Mouse (Mus musculus): ENCODE measurements around the gene Tmem132c. TPM values are rescaled to one million over a fixed set of nuclear protein-coding genes. Genes with fewer than 3 reads are reported as not detected.
A peak's percentile ranks its signal among the peaks of the same experiment; 100 is the strongest.

Tmem132c gene
- polyA plus RNA-seq, 1 experiment from 2014 or later, result 18.4 TPM

DNA sequence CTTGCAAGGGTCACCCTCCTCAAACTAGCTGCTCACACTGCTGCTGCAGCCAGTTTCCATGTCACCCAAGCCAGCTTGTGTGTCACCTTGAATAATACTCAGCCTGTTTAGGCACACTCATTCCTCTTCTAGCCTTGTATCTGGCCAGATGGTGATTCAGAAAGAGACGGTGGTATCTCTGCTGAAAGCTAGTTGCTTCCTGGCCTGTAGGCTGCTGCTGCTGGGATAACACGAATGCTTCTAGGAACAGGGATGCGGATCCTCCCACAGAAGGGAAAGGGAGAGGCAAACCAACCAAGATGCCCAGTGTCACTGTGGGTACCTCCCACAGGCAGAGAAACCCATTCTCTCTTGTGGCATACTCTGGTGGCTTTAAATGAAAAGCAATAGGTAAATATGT lies 134.0 kb downstream of the Tmem132c start:
- Histone ChIP-seq H3K27ac (replicated peaks) (no peak overlapping the region), H3K9ac (replicated peaks) (no peak overlapping the region), H3K9me3 (no peaks in the 10 kb centered on the region), H3K36me3 (no peaks in the 10 kb centered on the region), H3K27me3 (no peaks in the 10 kb centered on the region; the same call in 1 of the 2 replicates), H3K4me2 (replicated peaks) (no peak overlapping the region), H3K4me1 (peaks cover 7% of the 10 kb centered on the region), H3K4me3 (no peak overlapping the region)
- no peak for ATAC-seq (ENCODE audit: low FRiP score, low read depth)
- WGBS, result 98% methylated on average over 3 of the region's 3 CpGs

DNA sequence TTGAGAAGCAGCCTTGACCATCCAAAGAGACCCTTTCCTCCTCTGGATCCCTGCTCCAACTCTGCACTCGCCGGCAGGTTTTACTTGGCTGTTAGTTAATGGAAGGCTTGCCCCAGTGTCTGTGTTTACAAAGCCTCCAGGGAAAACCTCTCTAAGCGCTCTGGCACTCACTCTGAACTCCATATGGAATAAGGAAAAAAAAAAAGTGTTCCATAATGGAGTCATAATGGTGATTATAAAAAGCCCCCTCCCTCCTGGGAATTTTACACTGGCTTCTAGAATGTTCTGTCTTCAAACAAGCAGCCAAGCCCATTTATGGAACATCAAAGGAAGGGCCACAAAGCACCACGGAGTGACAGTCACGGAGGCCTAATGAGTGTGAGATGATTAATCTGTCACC lies 136.9 kb downstream of the Tmem132c start:
- no peak for ATAC-seq (ENCODE audit: low FRiP score, low read depth)
- peaks cover 9% of the 10 kb centered on the region; the same call in 1 of the 2 replicates for H3K4me1 ChIP-seq
- no peaks in the 10 kb centered on the region for H3K36me3 ChIP-seq
- no peak overlapping the region for H3K27ac ChIP-seq (replicated peaks)
- H3K9ac ChIP-seq (replicated peaks), result no peak overlapping the region
- no peaks in the 10 kb centered on the region for H3K9me3 ChIP-seq
- WGBS, result 62% methylated on average over 5 of the region's 5 CpGs
- H3K4me2 ChIP-seq (replicated peaks), result no peak overlapping the region
- H3K27me3 ChIP-seq, result no peaks in the 10 kb centered on the region
- no peak overlapping the region for H3K4me3 ChIP-seq

DNA sequence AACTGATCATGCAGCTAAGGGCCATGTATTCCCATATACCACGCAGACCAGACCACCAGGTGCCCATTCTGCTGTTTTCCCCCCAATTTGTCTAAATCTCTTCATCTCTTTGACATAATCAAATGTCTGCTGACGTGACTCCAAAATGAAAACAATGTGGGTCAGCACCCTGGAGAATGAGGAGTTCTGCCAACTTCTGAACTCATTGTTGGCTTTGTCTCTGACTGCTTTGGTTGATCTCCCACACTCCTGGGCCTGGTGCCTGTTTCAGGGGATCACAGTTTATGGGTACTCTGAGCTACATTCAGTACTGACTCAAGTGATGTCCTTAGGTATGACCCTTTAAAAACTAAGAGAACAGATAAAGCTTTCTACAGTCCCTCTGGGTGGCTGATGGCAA lies 137.7 kb downstream of the Tmem132c start:
- Histone ChIP-seq H3K4me1 (peaks cover 9% of the 10 kb centered on the region; the same call in 1 of the 2 replicates), H3K9ac (replicated peaks) (no peak overlapping the region), H3K27me3 (no peaks in the 10 kb centered on the region), H3K27ac (replicated peaks) (no peak overlapping the region), H3K4me3 (no peak overlapping the region), H3K4me2 (replicated peaks) (no peak overlapping the region), H3K36me3 (no peaks in the 10 kb centered on the region), H3K9me3 (no peaks in the 10 kb centered on the region)
- ATAC-seq (ENCODE audit: low FRiP score, low read depth), result no peak
- 84% methylated on average over 2 of the region's 2 CpGs for whole genome bisulfite sequencing

DNA sequence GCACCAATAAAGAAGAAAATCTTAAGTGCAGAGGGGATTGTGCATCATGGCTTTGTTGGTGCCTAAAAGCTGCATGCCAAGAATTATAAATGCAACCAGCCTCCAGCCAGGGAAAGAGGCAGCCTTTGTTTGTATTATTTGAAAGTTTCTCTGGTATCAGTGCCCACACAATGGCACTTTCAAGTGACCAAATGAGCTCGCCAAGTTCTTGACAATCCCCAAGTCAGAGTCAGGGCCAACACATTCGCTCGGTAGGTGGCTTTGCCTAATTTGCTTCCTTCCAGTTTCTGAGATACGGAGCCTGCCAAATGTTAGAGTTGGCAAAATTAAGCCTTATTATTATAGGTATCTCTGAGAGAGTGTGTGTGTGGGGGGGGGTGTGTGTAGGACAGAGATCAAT lies 139.6 kb downstream of the Tmem132c start:
- Histone ChIP-seq H3K9me3 (no peaks in the 10 kb centered on the region), H3K27me3 (no peaks in the 10 kb centered on the region), H3K27ac (replicated peaks) (no peak overlapping the region), H3K36me3 (no peaks in the 10 kb centered on the region), H3K9ac (replicated peaks) (no peak overlapping the region), H3K4me2 (replicated peaks) (no peak overlapping the region), H3K4me1 (peaks cover 9% of the 10 kb centered on the region; the same call in 1 of the 2 replicates), H3K4me3 (no peak overlapping the region)
- no peak for ATAC-seq (ENCODE audit: low FRiP score, low read depth)
- WGBS, result 58% methylated on average over 4 of the region's 4 CpGs

DNA sequence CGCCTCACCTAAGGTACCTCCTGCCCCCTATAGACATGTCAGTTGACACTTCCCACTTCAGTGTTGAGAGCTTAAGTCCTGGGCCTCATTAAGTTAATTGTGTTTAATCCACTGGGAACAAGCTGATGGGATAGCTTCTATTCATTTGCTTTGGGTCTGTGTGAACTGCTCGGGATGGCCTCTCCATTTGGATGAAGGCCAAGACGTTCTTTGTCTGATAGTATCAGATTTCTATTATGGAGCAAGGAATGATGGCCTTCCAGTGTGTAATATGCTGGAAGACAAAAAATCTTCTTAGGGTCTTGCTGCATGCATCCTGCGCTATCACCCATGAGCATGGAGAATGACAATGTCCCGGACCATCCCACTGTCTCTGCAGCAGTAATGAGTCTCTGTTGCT lies 141.0 kb downstream of the Tmem132c start:
- H3K9me3 ChIP-seq, result no peaks in the 10 kb centered on the region
- no peak overlapping the region for H3K9ac ChIP-seq (replicated peaks)
- H3K4me3 ChIP-seq, result no peak overlapping the region
- no peak for ATAC-seq (ENCODE audit: low FRiP score, low read depth)
- H3K36me3 ChIP-seq, result no peaks in the 10 kb centered on the region
- WGBS, result 68% methylated on average over 5 of the region's 5 CpGs
- H3K27ac ChIP-seq (replicated peaks), result no peak overlapping the region
- H3K27me3 ChIP-seq, result no peaks in the 10 kb centered on the region
- H3K4me1 ChIP-seq, result peaks cover 9% of the 10 kb centered on the region; the same call in 1 of the 2 replicates
- H3K4me2 ChIP-seq (replicated peaks), result no peak overlapping the region

DNA sequence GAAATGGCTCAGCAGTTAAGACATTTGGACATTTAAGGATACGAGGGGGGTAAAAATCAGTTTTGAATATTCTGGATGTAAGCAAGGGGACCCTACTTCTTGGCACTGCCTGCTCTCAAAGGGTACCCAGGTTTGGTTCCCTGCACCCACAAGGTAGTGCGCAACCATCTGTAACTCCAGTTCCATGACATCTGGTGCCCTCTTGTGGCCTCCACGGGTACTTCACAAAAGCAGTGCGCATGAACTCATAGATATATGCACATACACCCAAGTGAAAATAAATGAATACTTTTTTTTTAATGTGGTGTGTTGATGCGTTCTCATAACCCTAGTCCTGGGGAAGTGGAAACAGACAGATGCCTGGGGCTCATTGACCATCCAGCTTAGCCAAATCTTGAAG lies 149.6 kb downstream of the Tmem132c start:
- Histone ChIP-seq H3K9ac (replicated peaks) (no peak overlapping the region), H3K4me1 (no peaks in the 10 kb centered on the region), H3K27ac (replicated peaks) (no peak overlapping the region), H3K9me3 (peaks cover 7% of the 10 kb centered on the region), H3K4me2 (replicated peaks) (no peak overlapping the region), H3K27me3 (no peaks in the 10 kb centered on the region), H3K4me3 (no peak overlapping the region), H3K36me3 (no peaks in the 10 kb centered on the region)
- WGBS, result 94% methylated on average over 5 of the region's 5 CpGs
- ATAC-seq (ENCODE audit: low FRiP score, low read depth), result no peak

DNA sequence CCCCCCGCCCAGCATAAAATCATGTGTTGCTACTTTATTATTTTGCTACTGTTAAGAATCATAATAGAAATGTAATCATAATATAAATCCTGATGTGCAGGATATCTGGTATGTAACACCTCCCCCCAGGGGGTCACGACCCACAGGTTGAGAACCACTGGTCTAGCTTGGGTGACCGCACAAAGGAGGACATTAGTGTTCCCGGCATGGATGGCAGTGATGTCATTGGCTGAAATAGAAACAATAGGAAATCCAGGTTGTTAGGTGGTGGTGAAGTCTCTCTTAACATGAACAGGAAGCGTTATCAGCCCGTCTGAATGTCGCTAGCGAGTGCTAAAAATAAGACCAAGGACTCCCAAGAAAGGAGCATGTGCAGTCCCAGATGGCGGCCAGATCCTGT lies 155.3 kb downstream of the Tmem132c start:
- WGBS, result 83% methylated on average over 9 of the region's 9 CpGs
- H3K9ac ChIP-seq (replicated peaks), result no peak overlapping the region
- ATAC-seq (ENCODE audit: low FRiP score, low read depth), result no peak

DNA sequence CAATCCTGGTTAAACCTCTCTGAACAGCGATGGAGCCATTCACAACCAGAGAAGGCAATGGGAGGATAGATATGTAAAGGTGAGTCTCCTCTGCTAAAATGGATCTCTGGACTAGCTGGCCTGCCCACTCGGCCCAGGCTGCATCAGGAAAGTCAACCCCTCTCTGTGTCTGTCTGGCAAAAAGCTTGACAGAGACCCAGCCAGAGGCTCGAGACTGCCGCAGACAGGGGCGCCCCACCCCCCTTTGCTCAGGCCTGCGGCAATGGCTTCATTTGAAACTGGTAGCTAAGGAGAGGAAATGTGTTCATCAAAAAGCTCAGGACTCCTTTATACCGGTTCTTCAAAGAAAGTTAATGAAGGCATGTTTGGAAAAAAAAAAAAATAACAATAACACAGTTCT lies 156.4 kb downstream of the Tmem132c start:
- no peak overlapping the region for H3K4me3 ChIP-seq
- peaks cover 12% of the 10 kb centered on the region for H3K4me1 ChIP-seq
- no peaks in the 10 kb centered on the region for H3K36me3 ChIP-seq
- no peak overlapping the region for H3K4me2 ChIP-seq (replicated peaks)
- H3K27me3 ChIP-seq, result no peaks in the 10 kb centered on the region
- 16% methylated on average over 7 of the region's 7 CpGs for WGBS
- H3K9ac ChIP-seq (replicated peaks), result no peak overlapping the region
- no peak for ATAC-seq (ENCODE audit: low FRiP score, low read depth)
- H3K9me3 ChIP-seq, result 0 out of 2 replicates have a peak, but pooled peaks cover under 1% of the 10 kb centered on the region
- peak overlapping the region; percentile 20; the same call in 1 of the 2 replicates for H3K27ac ChIP-seq (replicated peaks)

More for the DNA sequence above, 155.3 kb downstream of the Tmem132c start:
- Histone ChIP-seq H3K36me3 (no peaks in the 10 kb centered on the region), H3K27ac (replicated peaks) (no peak overlapping the region), H3K4me3 (no peak overlapping the region), H3K27me3 (no peaks in the 10 kb centered on the region), H3K4me2 (replicated peaks) (no peak overlapping the region), H3K4me1 (peaks cover 12% of the 10 kb centered on the region), H3K9me3 (no peaks in the 10 kb centered on the region)

DNA sequence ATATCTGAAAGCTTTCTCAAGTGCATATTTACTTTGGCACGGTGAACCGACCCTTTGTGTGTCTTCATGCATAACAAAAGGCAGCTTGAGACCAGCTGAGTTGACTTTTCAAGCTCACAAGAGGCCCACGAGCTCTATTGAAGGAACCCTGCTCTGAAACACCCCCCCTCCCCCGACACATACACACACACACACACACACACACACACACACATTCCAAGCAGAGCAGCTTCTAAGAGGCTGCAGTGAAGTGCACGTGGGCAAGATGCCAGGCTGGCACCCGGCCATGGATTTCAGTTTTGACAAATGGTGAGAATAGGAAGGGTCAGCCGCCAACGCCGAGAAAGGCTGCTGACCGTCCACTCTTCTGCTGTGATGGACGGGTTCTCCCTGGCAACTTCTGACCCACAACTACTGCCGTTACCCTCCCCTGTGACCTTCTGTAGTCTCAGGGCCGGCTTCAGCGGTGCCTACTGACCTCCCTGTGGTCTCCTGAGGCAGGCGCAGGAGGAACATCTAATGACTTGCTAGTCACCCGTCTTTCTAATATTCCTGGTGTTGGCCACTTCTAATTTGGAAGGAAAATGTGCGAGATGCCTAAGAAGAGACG lies 163.9 kb downstream of the Tmem132c start:
- Histone ChIP-seq H3K27me3 (no peaks in the 10 kb centered on the region), H3K9me3 (0 out of 2 replicates have a peak, but pooled peaks cover 4% of the 10 kb centered on the region), H3K4me1 (peaks cover 16% of the 10 kb centered on the region), H3K9ac (replicated peaks) (no peak overlapping the region), H3K4me3 (no peak overlapping the region), H3K27ac (replicated peaks) (peak overlapping the region; percentile 56), H3K4me2 (replicated peaks) (no peak overlapping the region; the same call in 1 of the 2 replicates), H3K36me3 (no peaks in the 10 kb centered on the region)
- ATAC-seq (ENCODE audit: low FRiP score, low read depth), result peak; percentile 72
- 42% methylated on average over 18 of the region's 18 CpGs for WGBS

DNA sequence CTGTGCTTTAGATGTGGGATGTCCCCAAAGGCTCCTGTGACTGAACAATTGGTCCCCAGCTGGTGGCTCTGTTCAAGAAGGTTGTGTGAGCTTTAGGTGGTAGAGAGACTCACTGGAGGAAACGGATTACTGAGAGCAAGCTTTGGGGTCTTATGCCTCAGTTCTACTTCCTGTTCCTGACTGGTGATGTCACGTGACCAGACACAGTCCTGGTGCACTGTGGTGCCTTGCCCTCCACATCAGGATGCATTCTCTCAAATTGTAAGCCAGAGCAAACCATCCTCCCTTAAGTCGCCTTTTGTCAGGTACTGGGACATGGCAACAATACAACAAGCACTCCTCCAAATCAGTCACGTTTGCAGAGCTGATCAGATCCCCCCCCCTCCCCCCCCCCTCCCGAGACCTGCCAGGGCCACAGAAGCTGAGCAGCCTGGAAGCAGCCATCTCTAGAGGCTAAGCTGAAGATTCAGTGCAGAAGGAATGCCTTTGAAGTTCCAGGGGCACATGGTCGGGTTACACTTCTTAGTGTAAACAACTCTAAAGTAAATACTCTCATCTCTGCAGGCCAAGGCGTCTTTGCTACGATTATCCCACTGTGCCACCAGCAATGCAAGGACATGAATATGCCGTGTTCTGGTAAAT lies 164.5 kb downstream of the Tmem132c start:
- 11% methylated on average over 9 of the region's 9 CpGs for WGBS

DNA sequence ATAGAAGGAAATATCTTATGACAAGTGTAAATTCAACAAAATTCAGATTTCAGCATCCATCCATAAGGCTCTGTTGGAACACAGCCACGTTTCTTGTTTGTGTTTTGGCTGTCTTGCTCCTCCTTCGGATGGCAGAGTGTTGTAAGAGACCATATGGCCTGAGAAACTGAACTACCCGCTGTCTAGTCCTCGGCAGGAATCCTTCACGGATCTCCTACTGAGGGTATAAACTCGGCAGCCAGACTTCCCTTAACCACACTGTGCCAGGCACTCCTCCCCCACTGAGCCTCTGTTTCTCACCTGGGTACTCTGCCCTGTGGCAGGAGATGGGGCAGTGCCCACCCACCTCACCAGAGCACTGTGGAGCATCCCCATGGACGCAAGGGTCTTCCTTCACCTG lies 174.9 kb downstream of the Tmem132c start:
- ATAC-seq (ENCODE audit: low FRiP score, low read depth), result no peak
- no peak overlapping the region for H3K4me2 ChIP-seq (replicated peaks)

More for the DNA sequence above, 164.5 kb downstream of the Tmem132c start:
- 0 out of 2 replicates have a peak, but pooled peaks have one; percentile 30 for ATAC-seq (ENCODE audit: low FRiP score, low read depth)
- no peak overlapping the region; the same call in 1 of the 2 replicates for H3K4me2 ChIP-seq (replicated peaks)
- no peaks in the 10 kb centered on the region for H3K27me3 ChIP-seq
- 0 out of 2 replicates have a peak, but pooled peaks cover 4% of the 10 kb centered on the region for H3K9me3 ChIP-seq
- H3K36me3 ChIP-seq, result no peaks in the 10 kb centered on the region
- no peak overlapping the region for H3K9ac ChIP-seq (replicated peaks)
- peaks cover 16% of the 10 kb centered on the region for H3K4me1 ChIP-seq
- H3K27ac ChIP-seq (replicated peaks), result peak overlapping the region; percentile 56
- no peak overlapping the region for H3K4me3 ChIP-seq

DNA sequence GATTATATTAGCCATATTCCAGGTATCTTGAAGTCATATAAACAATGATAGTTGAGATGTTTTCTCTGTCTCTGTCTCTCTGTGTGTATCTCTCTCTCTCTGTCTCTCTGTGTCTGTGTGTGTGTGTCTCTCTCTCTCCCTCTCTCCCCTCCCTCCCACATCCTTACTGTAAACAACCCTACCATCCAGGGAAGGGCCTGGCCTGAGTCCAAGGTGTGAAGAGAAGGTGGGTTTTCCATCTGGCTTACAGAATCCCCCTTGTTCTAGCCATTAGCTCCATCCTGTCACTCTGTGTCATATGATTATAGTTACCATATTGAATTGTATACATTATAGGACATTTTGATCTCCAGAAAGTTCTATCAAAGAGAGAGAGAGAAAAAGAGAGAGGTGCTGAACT lies 182.3 kb downstream of the Tmem132c start:
- Histone ChIP-seq H3K4me1 (0 out of 2 replicates have a peak, but pooled peaks cover under 1% of the 10 kb centered on the region), H3K27ac (replicated peaks) (no peak overlapping the region), H3K9ac (replicated peaks) (no peak overlapping the region), H3K4me3 (no peak overlapping the region), H3K4me2 (replicated peaks) (no peak overlapping the region), H3K36me3 (no peaks in the 10 kb centered on the region), H3K27me3 (no peaks in the 10 kb centered on the region), H3K9me3 (no peaks in the 10 kb centered on the region)
- no peak for ATAC-seq (ENCODE audit: low FRiP score, low read depth)

More for the DNA sequence above, 174.9 kb downstream of the Tmem132c start:
- WGBS, result 72% methylated on average over 7 of the region's 7 CpGs
- H3K27me3 ChIP-seq, result no peaks in the 10 kb centered on the region
- no peak overlapping the region for H3K9ac ChIP-seq (replicated peaks)
- peaks cover 4% of the 10 kb centered on the region; the same call in 1 of the 2 replicates for H3K9me3 ChIP-seq
- H3K4me1 ChIP-seq, result no peaks in the 10 kb centered on the region
- H3K36me3 ChIP-seq, result no peaks in the 10 kb centered on the region
- H3K4me3 ChIP-seq, result no peak overlapping the region
- H3K27ac ChIP-seq (replicated peaks), result no peak overlapping the region
